Mouse (Mus musculus) layer of hippocampus, adult 2 months (tissue): ENCODE data around the gene Dnajc12. TPM values are rescaled to one million over a fixed set of nuclear protein-coding genes. Genes with fewer than 3 reads are reported as not detected.
"Not testable (repeated sequence)": the region's sequence is repeated elsewhere in the genome, so short reads cannot be mapped to it uniquely, and the experiment has no call there.

Experiments used
- DNase-seq, 2 experiments: peaks; one replicate each; pipeline ENCODE4 v3.0.0; 2022; ENCODE audit warnings: low spot score in 2 of 2
- H3K27ac ChIP-seq: fragments of 200-600 bp; 2 replicates; pipeline ENCODE4 v1.8.1; 2022
- H3K4me3 ChIP-seq: fragments of 200-600 bp; 2 replicates; pipeline ENCODE4 v1.8.1; 2022; ENCODE audit warnings: mild to moderate bottlenecking
- CTCF ChIP-seq: fragments of 200-600 bp; conservative IDR thresholded peaks from 2 replicates; pipeline ENCODE4 v1.8.1; 2022; ENCODE audit warnings: antibody characterized with exemption, mild to moderate bottlenecking, moderate library complexity
- total RNA-seq, 2 experiments: library from RNA; stranded (reverse); gene quantifications; 2 replicates each; pipeline ENCODE4 v1.2.3; 2021

Dnajc12 gene
- total RNA-seq, 2 experiments from 2014 or later = 22.5 to 25.2 TPM

DNA sequence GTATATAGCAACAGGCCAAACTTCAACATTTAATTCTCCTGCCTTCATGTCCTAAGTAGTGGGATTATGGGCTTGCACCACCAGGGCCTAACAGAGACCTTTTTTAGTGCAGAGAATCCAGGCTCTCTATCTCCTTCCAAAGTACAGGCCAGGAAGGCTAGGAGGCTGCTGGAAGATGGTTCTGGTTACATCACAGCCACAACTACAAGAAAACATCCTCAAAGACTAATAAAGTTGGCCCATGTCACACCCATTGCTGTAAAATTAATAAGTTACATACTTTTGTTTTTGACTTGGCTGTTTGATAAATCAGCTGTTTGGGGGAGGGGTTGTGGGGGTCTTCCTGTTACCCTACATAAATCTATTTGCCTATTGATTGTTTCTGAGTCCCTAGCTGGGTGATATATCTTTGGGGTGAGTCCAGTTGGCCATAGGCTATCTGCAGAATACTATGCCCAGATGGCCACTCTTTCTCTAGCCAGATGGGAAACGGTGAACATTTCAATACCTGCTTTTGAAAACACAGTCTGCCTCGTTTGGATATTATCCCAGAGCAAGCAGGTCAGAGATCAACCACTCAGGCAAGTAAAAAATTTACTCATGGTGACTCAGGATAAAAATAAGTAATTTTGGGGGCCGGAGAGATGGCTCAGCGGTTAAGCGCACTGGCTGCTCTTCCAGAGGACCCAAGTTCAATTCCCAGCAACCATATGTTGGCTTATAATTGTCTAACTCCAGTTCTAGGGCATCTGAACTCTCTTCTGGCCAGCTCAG, 20.7 kb downstream of the Dnajc12 start:
- TF ChIP-seq CTCF = no peak
- H3K4me3 ChIP-seq = no peak overlapping the region
- H3K27ac ChIP-seq = no peak overlapping the region
- no peak for DNase-seq

DNA sequence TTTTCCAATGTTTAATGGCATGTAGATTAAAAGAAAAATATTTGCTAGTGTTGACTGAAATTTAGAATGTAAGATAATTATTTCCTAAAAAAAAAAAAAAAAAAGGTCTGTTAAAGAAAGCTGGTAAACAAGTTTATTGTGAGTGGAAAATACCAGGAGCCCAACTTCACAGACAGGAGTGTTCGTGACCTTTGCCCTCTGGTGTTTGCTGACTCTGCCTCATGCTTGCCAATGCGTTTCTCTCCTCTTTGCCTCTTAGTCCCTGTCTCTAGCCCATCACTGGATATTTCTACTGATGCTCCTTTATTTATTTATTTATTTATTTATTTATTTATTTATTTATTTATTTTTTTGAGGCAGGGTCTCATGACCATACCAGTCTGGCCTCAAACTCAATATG, 21.4 kb downstream of the Dnajc12 start:
- DNase-seq = no peak
- H3K4me3 ChIP-seq = no peak overlapping the region
- no peak for TF ChIP-seq CTCF

DNA sequence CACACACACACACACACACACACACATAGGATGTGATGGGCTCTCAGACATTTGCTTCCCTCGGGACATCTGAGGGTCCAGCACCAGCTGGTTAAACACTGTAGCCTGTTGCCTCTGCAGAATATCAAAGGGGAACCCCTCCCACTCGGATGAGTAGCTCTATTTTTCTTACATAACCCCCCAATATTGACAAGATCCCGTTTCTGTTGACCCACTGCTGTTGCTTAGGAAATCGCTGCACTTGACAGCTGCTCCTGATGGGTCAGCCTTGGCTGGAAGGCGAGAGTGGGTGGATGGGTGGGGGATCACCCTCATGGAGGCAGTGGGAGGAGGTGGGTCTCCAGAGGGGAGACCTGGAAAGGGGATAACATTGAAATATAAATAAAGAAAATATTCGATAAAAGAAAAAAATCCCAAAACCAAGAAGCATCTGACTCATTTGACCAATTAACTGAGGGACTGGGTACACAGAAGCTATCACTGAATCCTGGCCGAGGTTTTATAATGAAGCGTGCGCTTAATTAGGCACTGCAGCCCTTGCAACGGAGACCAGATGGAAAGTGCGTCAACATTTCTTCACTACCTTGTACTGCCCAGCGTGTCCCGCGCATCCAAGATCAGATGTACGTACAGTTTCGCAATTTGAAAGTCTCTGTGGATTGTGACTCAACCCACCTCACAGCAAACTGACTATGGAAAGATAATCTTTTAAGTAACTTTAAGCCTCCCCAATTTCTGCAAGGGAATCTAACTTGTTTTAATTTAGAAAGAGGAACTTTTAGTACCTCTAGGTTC, 28.1 kb downstream of the Dnajc12 start:
- no peak for DNase-seq
- no peak for TF ChIP-seq CTCF
- H3K27ac ChIP-seq = 0 out of 2 replicates have a peak overlapping the region, but pooled peaks have one; percentile 23
- H3K4me3 ChIP-seq = peak overlapping the region; percentile 44

More for the DNA sequence above, 21.4 kb downstream of the Dnajc12 start:
- no peak overlapping the region for H3K27ac ChIP-seq

DNA sequence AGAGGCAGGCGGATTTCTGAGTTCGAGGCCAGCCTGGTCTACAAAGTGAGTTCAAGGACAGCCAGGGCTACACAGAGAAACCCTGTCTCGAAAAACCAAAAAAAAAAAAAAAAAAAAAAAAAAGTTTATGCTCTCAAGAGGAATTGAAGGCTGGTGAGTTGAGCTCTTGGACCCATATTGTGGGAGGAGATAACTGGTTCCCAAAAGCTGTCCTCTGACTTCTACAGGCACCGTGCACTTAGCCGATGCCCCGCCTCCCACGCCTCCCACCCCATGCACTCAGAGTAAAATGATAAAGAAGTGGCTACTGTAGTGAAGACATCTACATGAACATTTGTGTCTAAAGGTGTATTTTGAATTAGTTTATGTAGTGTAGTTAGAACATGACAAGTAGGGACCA, 29.4 kb downstream of the Dnajc12 start:
- DNase-seq, H3K4me3 ChIP-seq: not testable (repeated sequence)

DNA sequence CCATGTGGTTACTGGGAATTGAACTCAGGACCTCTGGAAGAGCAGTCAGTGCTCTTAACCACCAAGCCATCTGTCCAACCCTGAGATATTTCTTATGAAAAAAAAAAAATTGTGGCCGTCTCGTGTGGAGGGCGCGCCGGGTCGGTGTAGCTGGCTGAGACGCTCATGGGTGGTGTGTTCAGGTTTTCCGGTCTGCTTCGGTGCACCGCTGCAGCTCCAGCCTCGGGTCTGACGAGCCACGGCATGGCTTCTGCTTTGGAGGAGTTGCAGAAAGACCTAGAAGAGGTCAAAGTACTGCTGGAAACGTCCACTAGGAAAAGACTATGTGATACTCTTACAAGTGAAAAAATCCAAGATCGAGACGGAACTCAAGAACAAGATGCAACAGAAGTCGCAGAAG, 30.5 kb downstream of the Dnajc12 start:
- TF ChIP-seq CTCF = no peak
- Histone ChIP-seq H3K27ac (no peak overlapping the region), H3K4me3 (no peak overlapping the region)
- no peak for DNase-seq

More for the DNA sequence above, 29.4 kb downstream of the Dnajc12 start:
- H3K27ac ChIP-seq = not testable (repeated sequence)

DNA sequence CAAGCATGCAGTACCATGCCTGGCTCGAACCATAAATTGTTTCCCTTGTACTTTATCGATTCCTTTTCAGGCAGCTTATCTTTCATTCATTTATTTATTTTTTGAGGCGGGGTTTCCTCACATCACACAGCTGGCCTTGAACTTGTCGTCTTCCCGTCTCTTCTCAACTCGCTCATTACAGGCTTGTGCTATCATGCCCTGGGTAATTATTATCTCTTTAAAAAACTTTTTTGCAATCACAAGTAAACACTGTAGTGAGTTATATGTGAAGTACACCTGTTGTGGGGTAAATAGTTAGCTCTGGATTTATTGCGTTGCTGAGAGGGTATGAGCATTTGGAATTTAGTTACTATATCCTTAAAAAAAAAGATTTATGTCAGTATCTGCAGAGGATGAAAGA, 33.0 kb downstream of the Dnajc12 start:
- Histone ChIP-seq H3K4me3 (no peak overlapping the region), H3K27ac (no peak overlapping the region)
- TF ChIP-seq CTCF = no peak
- DNase-seq = no peak

DNA sequence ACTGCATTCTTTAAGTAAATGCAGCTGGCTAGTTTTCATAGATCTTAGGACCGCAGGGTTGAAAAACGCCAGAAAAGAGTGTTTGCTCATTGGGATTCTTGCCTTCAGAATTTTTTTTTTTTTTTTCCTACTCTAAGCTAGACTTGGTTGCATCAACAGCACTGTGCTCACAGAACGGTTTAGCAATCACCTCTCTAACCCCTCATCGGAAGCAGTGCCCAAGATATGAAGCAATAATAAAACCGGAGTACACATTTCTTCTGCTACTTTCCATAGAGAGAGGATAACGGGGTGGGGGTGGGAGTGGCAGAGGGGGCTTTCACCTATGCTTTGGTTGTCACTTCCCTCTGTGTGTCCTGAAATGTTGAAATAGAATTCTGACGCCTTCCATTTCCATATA, 33.6 kb downstream of the Dnajc12 start:
- H3K27ac ChIP-seq = no peak overlapping the region
- DNase-seq = no peak
- H3K4me3 ChIP-seq = no peak overlapping the region
- no peak for TF ChIP-seq CTCF

DNA sequence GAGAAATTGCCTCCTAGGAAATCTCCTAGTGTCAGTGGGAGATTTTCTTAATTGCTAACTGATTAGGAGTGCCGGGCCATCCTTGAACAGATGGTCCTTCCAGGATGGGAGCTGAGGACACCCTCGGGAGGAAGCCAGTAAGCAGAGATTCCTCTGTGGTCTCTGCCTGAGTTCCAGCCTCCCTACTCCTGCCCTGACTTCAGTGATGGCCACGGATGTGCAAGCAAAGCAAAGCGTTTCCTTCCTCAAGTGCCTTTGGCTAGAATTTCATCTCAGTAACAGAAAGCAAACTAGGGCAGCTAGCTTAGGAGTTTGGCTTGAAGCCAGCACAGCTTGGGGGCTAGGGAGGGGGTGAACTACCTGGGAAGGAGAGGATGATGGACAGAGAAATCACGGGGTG, 34.8 kb downstream of the Dnajc12 start:
- H3K4me3 ChIP-seq = no peak overlapping the region
- DNase-seq = no peak

DNA sequence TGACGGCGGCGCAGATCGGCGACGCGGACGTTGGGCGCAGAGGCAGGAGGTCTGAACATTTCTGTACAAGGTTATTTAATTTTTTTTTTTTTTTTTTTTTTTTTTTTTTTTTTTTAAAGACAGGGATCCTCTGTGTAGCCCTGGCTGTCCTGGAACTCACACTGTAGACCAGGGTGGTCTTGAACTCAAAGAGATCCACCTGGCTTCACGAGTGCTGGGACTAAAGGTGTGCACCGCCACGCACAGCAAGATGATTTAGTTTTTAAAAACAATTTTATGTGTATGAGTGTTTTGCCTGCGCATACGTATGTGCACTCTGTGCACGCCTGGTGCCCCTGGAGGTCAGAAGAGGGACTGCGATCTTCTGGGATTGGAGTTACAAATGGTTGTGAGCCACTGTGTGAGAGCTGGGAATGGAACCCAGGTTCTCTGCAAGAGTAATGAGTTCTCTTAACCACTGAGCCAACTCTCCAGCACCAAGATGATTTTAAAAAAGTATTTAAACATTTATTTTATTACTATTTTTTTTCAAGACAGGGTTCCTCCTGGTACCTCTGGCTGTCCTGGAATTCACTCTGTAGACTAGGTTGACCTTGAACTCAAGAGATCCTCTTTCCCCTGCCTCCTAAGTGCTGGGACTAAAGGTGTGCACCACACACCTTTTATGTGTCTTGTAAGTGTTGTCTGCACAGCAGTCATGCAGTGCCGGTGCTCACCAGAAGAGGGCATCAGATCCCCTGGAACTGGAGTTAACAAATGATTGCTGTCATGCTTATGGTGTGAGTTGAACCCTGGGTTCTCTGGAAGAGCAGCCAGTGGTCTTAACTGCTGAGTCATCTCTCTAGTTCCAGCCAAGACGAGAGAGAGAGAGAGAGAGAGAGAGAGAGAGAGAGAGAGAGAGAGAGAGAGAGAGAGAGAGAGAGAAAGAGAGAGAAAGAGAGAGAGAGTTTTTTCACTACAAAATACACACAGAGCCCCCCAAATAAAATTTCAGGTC, 39.8 kb downstream of the Dnajc12 start, which contains the start of gene Gm7075:
Gene Gm7075 (minus strand): TSS at position 51 of the 997 bp plus-strand sequence.
- TF ChIP-seq CTCF = peak; percentile 70
- DNase-seq = peak in 1 of 2 experiments; percentile 34
- Histone ChIP-seq H3K4me3 (no peak within 1 kb of the TSS), H3K27ac (no peak within 1 kb of the TSS)

More for the DNA sequence above, 34.8 kb downstream of the Dnajc12 start:
- no peak overlapping the region for H3K27ac ChIP-seq
- no peak for TF ChIP-seq CTCF

DNA sequence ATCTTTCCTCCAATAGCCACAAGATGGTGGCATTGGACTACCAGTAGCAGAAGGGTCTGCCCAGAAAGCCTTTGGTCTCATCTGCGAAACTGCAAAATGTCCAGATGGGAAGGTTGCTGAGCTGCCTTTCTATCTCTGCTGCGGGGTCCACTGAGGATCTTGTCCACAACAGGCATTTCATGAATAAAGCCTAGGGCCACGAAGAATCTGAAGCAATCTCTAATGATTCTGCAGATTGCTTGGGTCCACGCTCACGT, 40.4 kb downstream of the Dnajc12 start:
- Histone ChIP-seq H3K27ac (no peak overlapping the region), H3K4me3 (no peak overlapping the region)
- no peak for TF ChIP-seq CTCF
- no peak for DNase-seq

DNA sequence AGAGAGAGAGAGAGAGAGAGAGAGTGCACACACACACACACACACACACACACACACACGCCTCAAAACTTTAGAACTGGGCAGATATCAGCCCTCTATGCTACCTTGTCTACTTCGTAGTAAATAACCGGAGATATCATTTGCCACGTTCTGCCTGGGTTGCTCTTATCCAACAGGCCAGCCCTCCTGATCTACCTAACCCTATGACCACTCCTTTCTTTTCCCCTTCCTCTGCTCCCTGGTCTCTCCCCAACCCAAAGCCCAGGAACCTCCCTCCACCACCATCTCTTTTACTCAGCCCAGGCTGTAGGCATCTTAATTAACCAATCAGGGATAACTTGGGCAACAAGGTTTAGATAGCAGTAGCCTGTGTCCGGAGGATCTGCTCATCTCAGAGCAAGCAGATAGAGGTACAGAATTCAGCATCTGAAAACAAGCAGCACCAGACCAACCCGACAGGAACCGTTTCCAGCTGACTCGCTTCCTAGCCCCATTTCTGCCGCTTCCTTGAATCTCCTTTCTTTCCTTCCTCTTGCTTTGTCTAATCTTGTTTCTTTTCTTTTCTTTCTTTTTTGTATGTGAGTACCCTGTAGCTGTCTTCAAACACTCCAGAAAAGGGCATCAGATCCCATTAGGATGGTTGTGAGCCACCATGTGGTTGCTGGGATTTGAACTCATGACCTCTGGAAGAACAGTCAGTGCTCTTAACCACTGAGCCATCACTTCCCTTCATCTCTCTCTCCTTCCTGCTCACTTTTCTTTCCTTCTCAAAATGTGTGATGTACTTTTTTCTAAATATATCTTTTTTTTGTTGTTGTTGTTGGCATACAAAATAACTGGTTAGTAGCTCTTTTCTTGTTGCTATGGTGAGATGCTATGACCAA, 41.6 kb downstream of the Dnajc12 start:
- H3K27ac ChIP-seq = no peak overlapping the region

DNA sequence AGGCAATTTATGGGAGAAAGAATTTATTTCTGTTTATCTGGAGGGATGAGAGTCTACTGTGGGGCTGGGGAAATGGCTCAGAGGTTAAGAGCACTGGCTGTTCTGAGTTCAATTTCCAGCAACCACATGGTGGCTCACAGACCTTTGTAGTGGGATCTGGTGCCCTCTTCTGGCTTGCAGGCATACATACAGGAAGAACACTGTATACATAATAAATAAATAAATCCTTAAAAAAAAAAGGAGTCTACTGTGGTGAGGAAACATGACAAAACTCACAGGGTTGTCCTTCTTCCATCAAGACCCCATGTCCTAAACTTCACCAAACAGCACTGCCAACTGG, 42.2 kb downstream of the Dnajc12 start:
- DNase-seq = peak; percentile 25 to 42
- no peak overlapping the region for H3K4me3 ChIP-seq
- TF ChIP-seq CTCF = peak; percentile 76
- H3K27ac ChIP-seq = no peak overlapping the region

More for the DNA sequence above, 41.6 kb downstream of the Dnajc12 start:
- no peak for DNase-seq
- TF ChIP-seq CTCF = no peak
- no peak overlapping the region for H3K4me3 ChIP-seq
